Mouse (Mus musculus) hematopoietic stem cell, adult 5-6 weeks (primary cell): ENCODE measurements around the gene Greb1. TPM values are rescaled to one million over a fixed set of nuclear protein-coding genes. Genes with fewer than 3 reads are reported as not detected.

Experiments
- ATAC-seq, 2 experiments: fragments of 125-278 bp in 1 of 2; replicated peaks in 1 of 2; 2 replicates each; pipeline ENCODE4 v1.8.0; 2016 to 2017; ENCODE audit warnings: inconsistent platforms in 2 of 2, mild to moderate bottlenecking in 2 of 2, moderate number of reproducible peaks in 2 of 2, low read depth in 1 of 2, moderate TSS enrichment in 1 of 2; ENCODE audit not compliant: low FRiP score in 2 of 2, poor library complexity in 2 of 2, severe bottlenecking in 2 of 2, insufficient read depth in 1 of 2, low TSS enrichment in 1 of 2
- total RNA-seq: library from RNA; stranded (forward); fragments of 172-1452, 232-1000 nt; gene quantifications from 2 replicates; pipeline ENCODE4 v1.2.3, GENCODE M21; 2017

Gene Greb1
- total RNA-seq, 1 experiment from 2014 or later = not detected

- no peak for ATAC-seq
These were observed 138.8 kb downstream of the Greb1 start for GRCm38 (mm10) chr12:16661936-16662335.

GRCm38 (mm10) chr12:16661459-16661858 is 139.2 kb downstream of the Greb1 start:
- ATAC-seq = no peak

DNA sequence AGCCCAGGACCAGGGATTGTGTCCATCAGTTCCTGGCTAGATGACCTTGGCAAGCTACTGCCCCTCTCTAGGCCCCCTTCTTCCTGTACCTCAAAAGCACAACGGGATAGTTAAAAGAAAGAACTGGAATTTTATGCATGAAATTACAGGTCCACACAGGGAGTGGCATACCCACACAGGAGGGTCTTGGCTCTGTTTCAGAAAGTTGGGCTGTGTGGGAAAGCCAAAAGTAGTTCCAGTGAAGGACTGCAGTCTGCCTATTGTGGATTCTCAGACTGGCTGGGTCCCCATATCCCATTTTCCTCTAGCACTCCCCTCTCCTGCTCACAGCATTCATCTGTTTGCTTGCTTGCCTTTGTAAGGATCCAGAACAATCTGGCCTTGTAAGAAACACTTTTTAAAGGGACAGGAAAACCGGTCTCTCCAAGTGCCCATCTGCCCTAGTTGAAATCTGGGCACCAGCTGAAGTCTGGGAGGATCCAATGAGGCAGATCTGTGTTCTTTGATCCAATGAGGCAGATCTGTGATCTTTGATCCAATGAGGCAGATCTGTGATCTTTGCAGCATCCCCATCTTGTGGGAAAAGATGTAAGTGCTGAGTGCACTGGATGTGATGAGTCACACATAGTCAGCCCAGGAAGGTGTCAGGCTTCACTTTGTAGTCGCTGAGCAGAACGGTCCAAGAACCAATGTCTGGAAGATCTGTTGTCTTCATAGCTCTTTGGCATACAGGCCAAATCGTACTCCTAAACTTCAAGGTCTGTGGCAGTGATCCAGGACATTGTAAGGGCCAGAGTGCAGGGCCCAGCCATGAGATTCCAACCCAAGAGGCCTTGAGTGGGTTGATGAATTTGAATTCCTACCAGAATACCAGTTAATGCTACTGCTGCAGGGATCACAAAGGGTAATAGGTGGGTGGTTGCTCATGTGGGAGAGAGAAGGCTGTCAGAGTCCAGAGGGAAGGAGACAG is 143.5 kb downstream of the Greb1 start:
- ATAC-seq = no peak

GRCm38 (mm10) chr12:16655604-16656003 is 145.1 kb downstream of the Greb1 start:
- no peak for ATAC-seq

DNA sequence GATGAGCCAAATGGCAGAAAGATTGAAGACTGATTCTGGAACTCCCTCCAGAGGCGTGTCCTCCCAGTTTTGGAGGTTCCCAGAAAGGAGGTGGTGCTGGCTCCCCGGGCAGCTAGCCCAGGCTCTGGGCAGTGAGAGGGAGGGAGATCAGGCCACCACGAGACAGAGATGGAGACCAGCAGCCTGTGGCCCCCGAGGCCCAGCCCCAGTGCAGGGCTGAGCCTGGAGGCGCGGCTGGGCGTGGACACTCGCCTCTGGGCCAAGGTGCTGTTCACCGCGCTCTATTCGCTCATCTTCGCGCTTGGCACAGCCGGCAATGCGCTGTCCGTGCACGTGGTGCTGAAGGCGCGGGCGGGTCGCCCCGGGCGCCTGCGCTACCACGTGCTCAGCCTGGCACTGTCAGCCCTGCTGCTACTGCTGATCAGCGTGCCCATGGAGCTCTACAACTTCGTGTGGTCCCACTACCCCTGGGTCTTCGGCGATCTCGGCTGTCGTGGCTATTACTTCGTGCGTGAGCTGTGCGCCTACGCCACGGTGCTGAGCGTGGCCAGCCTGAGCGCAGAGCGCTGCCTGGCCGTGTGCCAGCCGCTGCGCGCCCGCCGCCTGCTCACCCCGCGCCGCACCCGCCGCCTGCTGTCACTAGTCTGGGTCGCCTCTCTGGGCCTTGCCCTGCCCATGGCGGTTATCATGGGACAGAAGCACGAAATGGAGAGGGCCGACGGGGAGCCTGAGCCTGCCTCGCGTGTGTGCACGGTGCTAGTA is 147.2 kb downstream of the Greb1 start, which contains the start of gene Ntsr2:
Ntsr2 (plus strand) TSS at position 51 of the 762 bp plus-strand sequence.
- ATAC-seq = peak; percentile 81 to 92

- no peak for ATAC-seq
These were observed 150.9 kb downstream of the Greb1 start for GRCm38 (mm10) chr12:16649819-16650218.

- no peak for ATAC-seq
These were observed 152.4 kb downstream of the Greb1 start for GRCm38 (mm10) chr12:16648273-16648672.

DNA sequence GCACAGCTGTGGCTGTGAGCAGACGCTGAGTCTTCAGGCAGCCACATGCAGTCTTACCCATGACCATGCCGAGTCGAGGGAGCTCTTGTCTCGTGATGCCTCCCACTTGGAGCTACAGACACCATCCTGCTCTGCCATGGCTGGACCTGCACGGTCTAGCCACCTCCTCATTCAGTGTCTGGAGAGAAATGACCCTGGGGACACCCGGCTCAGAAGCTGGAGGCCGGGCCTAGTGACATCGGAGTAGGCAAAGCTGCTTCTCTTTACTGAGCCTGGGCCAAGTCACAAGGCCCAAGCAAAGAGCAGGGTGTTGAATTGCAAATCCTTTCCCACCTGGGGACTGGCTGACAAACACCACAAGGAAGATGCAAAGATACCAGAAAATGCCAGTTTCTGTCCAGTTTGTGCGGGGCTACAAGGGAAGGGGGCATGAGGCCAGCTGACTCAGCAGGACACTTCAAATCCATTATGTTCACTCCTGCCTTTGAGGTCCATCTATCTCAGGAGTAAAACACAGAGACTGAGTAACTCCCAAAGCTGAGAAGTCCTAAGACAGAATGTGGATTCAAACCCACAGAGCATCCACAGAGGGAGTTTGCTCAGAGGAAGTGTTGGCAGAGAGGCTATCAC is 153.8 kb downstream of the Greb1 start:
- no peak for ATAC-seq

DNA sequence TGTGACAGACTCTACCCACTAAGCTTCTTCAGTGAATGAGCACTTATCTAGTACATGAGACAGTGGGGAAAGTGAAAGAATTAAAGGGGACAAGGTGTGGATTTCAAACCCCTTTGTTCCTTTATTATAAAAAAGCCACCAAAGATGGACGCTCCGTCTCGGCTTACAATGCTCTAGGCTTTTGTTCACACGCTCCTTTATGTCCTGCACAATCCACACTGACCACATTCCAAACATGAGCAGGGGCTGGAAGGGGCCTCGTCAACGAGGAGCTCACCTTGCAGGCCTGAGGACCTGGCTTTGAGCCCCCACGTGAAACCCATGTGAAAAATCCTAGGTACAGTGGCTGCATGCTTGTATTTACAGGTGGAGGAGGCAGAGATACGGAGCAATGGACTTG is 156.0 kb downstream of the Greb1 start:
- ATAC-seq = no peak

DNA sequence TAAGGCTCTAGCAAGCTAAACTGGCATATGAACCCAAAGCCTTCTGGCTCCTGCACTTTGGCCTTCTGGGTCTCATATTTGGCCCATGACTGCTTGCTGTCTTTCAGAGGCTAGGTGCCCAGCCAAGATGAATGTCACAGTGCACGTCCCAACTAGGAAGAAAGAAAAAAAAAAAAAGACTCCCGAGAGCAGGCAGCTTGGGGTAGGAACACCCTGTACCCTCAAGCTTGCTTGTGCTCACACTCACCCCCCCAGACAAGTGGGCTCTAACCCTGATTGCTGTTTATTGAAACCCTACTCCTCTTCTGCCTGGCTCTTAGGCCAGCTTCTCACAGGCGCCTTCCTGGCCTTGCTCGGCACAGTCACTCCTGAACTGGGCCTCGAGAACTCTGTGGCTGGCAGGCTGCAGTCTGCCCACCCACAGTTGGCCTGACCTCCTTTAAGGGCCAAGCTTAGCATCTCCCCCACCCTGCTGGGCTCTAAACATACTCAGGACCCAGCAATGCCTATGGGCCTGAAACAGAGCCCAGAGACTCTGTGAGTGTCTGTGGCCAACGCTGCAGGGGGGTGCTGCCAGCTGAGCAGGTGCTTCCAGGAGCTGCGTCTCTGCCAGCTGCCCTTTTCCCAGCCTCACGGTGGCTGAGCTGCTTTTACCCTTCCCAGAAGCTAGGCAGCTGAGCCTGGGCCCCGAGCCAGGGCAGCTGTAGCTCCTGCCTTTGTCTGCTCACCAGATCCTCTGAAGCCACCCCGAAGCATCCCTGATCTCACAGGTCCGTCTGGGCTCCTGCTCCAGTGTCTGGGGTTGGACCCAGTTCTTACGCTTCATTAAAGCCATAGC is 157.0 kb downstream of the Greb1 start:
- ATAC-seq = no peak

DNA sequence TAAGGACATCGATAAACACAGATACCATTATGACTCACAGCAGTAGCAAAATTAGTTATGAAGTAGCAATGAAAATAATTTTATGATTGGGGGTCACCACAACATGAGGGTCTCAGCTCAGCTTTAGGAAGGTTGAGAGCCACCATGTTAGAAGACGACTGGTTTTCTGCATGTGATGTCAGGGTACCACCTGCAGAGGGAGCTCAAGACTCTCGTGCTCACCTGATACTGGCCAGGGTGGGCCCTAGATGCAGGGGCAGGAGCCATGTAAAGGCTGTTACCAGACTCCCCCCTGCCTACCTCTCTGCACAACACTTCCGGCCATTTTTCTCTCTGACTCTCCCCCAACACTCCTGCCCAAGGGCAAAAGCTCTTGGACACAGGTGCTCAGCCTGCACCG is 158.7 kb downstream of the Greb1 start:
- ATAC-seq = no peak; a peak in 1 of 4 replicates

DNA sequence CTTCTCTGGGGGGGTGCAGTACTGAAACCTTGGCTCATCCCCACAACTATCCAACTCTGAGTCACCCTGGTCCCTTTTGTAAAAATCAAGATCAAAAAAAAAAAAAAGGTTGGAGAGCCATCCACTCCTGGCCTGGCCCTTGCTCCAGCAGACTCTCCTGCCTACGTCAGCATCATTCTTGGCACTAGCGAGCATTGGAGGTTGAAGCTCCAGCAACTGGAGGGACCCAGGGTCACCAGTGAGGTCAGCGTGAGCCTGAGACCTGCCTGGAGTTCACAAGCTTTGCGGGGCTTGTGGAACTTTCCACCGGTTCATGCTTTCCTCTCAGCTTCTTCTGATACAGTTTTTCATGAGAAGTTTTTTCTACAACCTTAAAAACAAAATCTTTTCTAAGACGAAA is 160.6 kb downstream of the Greb1 start:
- no peak for ATAC-seq

DNA sequence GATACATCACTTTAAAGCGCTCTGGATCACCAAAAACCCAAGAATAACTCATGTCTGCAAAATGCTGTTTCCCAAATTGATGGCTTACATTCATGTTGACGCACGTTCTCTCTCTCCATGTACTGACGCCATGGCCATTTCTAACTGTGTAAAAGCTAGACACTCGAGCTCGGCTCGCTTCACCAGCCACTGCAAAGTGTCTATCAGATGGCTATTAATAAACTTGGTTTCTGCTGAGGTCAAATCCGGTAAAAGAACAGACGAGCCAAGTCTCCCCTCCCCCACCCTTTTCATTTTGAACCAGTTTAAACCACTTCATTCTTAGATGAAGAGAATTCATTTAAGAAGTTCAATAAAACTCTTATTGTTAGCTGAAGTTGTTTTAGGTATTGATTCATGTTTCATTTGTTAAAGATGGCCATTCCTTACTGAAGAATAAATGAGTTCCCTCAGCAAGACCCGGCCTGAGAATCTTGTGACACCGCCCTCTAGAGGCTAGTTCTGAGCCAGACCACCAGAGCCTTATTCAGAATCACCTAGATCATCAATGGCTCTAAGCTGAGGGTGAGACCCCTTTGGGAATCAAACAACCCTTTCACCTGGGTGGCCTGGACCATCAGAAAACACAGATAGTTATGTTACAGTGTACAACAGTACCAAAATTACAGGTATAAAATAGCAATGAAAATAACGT is 161.5 kb downstream of the Greb1 start:
- no peak for ATAC-seq

DNA sequence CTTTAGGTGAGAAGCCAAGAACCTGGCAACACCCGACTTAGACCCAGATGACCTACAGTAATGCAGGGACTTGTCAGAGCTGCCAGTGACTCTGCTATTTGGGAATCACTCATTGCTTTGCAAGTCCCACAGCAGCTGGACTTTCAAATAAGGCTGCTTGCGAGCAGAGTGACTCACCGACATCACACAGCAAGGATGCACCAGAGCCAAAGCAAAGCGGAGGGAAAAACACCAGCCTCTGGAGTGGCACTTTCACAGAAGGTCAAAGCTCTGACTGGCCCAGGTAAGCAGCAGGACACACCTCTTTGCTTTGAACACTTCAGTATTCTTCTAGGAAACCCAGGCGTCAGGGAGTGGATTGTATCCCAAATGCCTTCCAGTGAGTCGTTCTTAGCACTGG is 164.9 kb downstream of the Greb1 start:
- no peak for ATAC-seq

DNA sequence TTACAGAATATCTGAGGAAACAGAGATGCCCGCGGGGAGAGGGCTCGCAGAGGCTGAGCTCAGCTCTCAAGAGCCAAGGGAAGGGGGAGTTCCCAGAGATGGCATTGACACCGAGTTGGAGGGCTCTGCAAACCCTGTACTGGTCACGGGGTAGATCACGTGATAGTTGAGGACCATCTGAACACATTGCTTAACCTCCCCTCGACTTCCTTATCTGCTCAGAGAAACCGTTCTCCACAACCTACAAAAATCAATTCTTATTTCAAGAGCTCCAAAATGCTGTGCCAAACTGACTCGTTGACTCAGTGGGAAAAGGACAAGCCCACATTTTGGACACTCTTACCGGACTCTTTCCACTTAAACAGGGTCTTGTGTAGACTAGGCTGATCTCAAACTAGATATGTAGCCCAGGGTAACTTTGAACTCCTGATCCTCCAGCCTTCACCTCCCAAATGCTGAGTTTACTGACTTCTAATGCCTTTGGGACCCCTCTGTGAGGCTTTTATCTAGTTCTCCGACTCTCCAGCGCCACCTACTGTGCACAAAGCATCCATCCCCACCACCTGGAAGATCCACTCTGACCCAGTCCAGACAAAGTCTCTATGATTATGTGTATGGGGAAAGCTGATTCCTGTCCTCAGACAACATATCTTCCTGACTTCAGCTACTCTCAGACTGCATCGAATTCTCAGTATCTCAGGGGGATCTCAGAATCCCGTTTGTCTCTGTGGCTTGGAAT is 166.4 kb downstream of the Greb1 start:
- peak; percentile 47 to 49; a peak in 2 of 4 replicates for ATAC-seq

- no peak for ATAC-seq
These were observed 167.5 kb downstream of the Greb1 start for GRCm38 (mm10) chr12:16633235-16633634.
